Mouse (Mus musculus): ENCODE results near the gene Trappc6b. TPM values are rescaled to one million over a fixed set of nuclear protein-coding genes. Genes with fewer than 3 reads are reported as not detected.

Trappc6b gene
- 53.4 TPM for total RNA-seq (2023)

GRCm38 (mm10) chr12:59060993-59061595 is at the start of gene Trappc6b:
TSS of gene Trappc6b (minus strand) at chr12:59061472.

GRCm38 (mm10) chr12:59095104-59096025 is 34.1 kb upstream of the Trappc6b start, which contains the start of gene Mia2:
TSS of gene Mia2 (plus strand) at chr12:59095799.

DNA sequence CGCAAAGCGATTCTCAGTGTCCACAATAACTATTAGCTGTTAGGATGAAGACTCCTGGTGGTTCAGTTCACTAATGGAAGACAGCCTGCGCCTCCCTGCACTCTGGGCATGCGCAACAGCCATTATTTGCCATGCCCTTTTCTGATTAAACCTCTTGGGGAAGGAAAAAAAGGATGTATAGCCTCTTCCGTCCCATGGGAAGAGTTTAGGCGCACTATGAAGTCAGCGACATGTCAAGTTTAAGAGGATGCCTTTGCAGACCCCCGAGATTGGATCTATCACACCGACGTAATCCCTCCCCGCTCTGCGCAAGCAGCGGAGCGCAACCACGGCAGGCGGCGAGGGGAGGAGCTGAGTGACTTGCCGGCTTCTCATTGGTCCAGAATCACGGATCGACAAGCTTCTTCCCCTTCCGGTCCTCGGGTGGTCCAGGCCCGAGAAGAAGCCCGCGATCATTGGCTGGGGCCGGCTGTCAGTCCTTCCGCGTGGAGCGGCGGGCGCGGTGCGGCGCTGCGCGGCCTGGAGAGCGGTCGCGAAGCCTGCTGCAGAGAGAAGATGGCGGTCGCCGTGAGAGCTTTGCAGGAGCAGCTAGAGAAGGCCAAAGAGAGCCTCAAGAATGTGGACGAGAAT is 5.3 kb upstream of the Trappc6b start, which contains the start of gene Pnn:
Gene Pnn, plus strand, starts transcription at position 437 of the 630 bp plus-strand sequence.

DNA sequence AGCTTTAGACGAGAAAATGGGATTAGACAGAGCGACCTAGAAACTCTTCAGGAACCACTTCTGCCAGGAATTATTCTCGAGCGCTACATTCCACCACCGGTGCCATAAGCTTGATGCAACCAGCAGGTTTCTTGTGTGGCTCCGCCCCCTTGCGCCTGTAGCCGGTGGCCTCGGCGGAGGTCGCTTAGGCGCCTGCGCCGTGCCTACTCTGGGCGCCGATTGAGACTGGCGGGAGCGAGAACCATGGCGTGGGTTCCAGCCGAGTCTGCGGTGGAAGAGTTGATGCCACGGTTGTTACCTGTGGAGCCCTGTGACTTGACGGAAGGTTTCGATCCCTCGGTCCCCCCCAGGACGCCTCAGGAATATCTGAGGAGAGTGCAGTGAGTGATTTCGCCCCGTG is 48.0 kb downstream of the Trappc6b start, which contains the start of gene Gemin2:
Gene Gemin2, plus strand, starts transcription at position 160 of the 400 bp plus-strand sequence.

DNA sequence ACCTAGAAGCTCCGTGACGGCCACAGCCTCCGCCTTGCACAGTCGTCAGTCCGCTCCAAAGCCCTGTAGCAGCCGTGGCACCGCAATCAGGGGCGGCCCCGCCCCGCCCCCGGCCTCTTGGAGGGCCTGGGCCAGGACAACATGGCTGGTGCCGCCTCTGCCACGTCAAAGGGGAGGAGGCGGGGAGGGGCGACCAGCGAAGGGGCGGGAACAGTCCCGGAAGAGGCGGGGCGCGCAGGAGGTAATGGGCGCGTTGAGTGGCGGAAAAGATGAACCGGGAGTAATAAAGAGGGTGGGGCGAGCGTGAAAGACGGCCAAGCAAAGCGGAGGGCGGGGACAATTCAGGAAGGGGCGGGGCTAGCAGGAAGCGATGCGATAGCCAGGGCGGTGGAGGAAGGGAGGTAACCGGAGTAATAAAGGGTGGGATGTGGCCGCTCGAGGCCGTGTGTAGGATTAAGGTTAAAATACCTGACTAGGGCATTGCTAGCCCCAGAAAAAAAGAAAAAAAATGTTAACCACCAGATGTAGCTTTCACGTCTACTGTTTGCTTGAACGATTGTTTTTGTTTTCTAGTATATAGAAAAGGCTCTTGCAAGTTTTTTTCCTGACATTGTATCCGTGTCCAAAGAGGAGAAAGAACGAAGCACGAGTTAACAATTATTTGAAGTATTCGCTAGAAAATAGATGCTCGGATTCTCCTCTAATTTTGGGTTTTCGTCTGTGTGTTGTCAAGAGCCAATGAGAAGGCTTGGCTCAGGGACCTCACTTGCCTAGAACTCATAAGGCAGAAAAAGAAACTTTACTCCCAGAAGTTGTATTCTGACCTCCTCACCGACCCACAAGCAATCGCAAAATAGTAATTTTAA is 49.2 kb downstream of the Trappc6b start, which contains the start of gene Sec23a:
Gene Sec23a, minus strand, starts transcription at position 174 of the 866 bp plus-strand sequence.

Other genes starting within 250 kb of the Trappc6b start
- gene Sec23a, start 49.5 kb downstream of the Trappc6b start, total RNA-seq (2023): 23.5 TPM
- 12.7 TPM for gene Gemin2, start 48.1 kb downstream of the Trappc6b start, total RNA-seq (2023)
- gene Pnn, start 5.4 kb upstream of the Trappc6b start, total RNA-seq (2023): 85.6 TPM
- gene Mia2, start 34.3 kb upstream of the Trappc6b start, total RNA-seq (2023): 141 TPM
- 76.6 TPM for gene Fbxo33, start 158.3 kb upstream of the Trappc6b start, total RNA-seq (2023)

All from CD4-positive naive resting alpha-beta T cell, adult 57 days (primary cell).